Mouse (Mus musculus): ENCODE data around the gene Ttbk1. TPM values are rescaled to one million over a fixed set of nuclear protein-coding genes. Genes with fewer than 3 reads are reported as not detected.

The Ttbk1 gene
- total and polyA plus RNA-seq, 3 experiments = 0.08 TPM; not detected in 2

DNA sequence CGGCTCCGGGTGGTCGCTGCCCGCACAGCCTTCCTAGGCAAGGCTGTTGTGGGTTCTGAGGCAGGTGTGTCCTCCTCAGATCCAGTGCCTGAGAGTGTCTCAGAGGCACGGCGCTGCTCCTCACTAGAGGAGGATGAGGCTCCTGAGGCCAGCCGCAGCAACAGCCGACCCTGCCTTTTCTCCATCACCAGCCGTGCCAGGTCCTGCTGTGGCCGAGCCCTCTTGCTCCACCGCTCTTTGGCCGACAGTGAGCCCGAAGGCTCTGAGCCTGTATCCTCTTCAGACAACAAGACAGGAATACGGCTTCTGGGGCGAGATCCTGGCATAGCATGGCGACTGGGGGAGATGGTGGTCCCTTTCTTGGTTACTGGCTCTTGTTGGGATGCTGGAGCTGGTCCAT, 41.2 kb downstream of the Ttbk1 start:
- H3K4me3 ChIP-seq (ENCODE audit: control insufficient read depth in 1 of 2, insufficient read depth in 1 of 2, low read depth in 2 of 2, low read length in 2 of 2) = no peak overlapping the region
- no peaks in the 10 kb centered on the region for H3K79me2 ChIP-seq (ENCODE audit: control insufficient read depth, insufficient read depth, low read length, poor library complexity)
- DNase-seq (ENCODE audit: low read depth, low spot score) = no peak
- no peaks in the 10 kb centered on the region for H3K4me1 ChIP-seq (ENCODE audit: control insufficient read depth in 1 of 2, insufficient read depth in 2 of 2, low read length in 2 of 2)
- H3K27ac ChIP-seq (ENCODE audit: control insufficient read depth, low read depth, low read length) = no peak overlapping the region
- H3K9ac ChIP-seq (ENCODE audit: control insufficient read depth, low read depth, low read length, poor library complexity, severe bottlenecking) = no peak overlapping the region
- H3K9me3 ChIP-seq (replicated peaks; ENCODE audit: insufficient read depth, low read length) = no peaks in the 10 kb centered on the region
- no peaks in the 10 kb centered on the region for H3K36me3 ChIP-seq (ENCODE audit: control insufficient read depth in 1 of 2, insufficient read depth in 2 of 2, low read length in 2 of 2)
- no peak for TF ChIP-seq SMC3 (IDR thresholded peaks at IDR 0.05; ENCODE audit: low read depth, low read length)
- no peak for TF ChIP-seq ZC3H11A (IDR thresholded peaks at IDR 0.05; ENCODE audit: low read depth, low read length)
- no peak for TF ChIP-seq ELF1 (IDR thresholded peaks at IDR 0.05; ENCODE audit: low read depth, low read length)
- no peak for TF ChIP-seq GATA1 (IDR thresholded peaks at IDR 0.05; ENCODE audit: low read depth, low read length)
- TF ChIP-seq RCOR1 (IDR thresholded peaks at IDR 0.05; ENCODE audit: low read depth, low read length) = no peak
- H3K27me3 ChIP-seq (ENCODE audit: control insufficient read depth in 1 of 2, insufficient read depth in 2 of 2, low read length in 2 of 2) = peaks cover 0 to 3% of the 10 kb centered on the region in 2 experiments; a peak in 1 of 4 replicates

GRCm38 (mm10) chr17:46444839-46445579, 42.5 kb downstream of the Ttbk1 start:
- TF ChIP-seq MYC (IDR thresholded peaks at IDR 0.05; ENCODE audit: low read depth, low read length) = no peak
- no peak for TF ChIP-seq TBP (IDR thresholded peaks at IDR 0.05; ENCODE audit: low read depth, low read length)
- no peaks in the 10 kb centered on the region for H3K4me1 ChIP-seq (ENCODE audit: control insufficient read depth in 1 of 2, insufficient read depth in 2 of 2, low read length in 2 of 2)
- no peak for DNase-seq (ENCODE audit: low read depth, low spot score)
- H3K36me3 ChIP-seq (ENCODE audit: control insufficient read depth in 1 of 2, insufficient read depth in 2 of 2, low read length in 2 of 2) = no peaks in the 10 kb centered on the region
- H3K27ac ChIP-seq (ENCODE audit: control insufficient read depth, low read depth, low read length) = no peak overlapping the region
- H3K4me3 ChIP-seq (ENCODE audit: control insufficient read depth in 1 of 2, insufficient read depth in 1 of 2, low read depth in 2 of 2, low read length in 2 of 2) = no peak overlapping the region
- peaks cover 0 to 3% of the 10 kb centered on the region in 2 experiments; a peak in 1 of 4 replicates for H3K27me3 ChIP-seq (ENCODE audit: control insufficient read depth in 1 of 2, insufficient read depth in 2 of 2, low read length in 2 of 2)
- no peaks in the 10 kb centered on the region for H3K9me3 ChIP-seq (replicated peaks; ENCODE audit: insufficient read depth, low read length)
- H3K9ac ChIP-seq (ENCODE audit: control insufficient read depth, low read depth, low read length, poor library complexity, severe bottlenecking) = no peak overlapping the region
- no peaks in the 10 kb centered on the region for H3K79me2 ChIP-seq (ENCODE audit: control insufficient read depth, insufficient read depth, low read length, poor library complexity)

DNA sequence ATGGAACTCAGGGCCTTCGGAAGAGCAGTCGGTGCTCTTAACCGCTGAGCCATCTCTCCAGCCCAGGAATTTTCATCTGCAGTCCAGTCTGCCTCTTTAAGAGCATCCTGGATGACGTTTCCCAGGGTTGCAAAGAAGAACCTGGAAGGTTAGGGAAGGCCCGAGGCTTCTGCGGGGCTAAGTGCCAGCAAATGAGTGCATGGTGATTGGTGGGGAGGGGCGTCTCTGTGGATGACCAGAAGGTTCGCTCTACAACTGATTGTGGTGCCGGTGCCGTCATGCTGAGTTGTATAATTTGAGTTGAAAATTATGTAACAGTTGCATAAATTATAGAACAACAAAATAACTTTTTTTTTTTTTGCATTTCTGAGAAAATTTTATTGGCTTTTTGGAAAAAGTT, 48.3 kb downstream of the Ttbk1 start:
- Histone ChIP-seq H3K9me3 (replicated peaks; ENCODE audit: insufficient read depth, low read length) (no peaks in the 10 kb centered on the region), H3K79me2 (ENCODE audit: control insufficient read depth, insufficient read depth, low read length, poor library complexity) (no peaks in the 10 kb centered on the region), H3K27me3 (ENCODE audit: control insufficient read depth in 1 of 2, insufficient read depth in 2 of 2, low read length in 2 of 2) (peaks cover 0 to 2% of the 10 kb centered on the region in 2 experiments; a peak in 1 of 4 replicates), H3K4me3 (ENCODE audit: control insufficient read depth in 1 of 2, insufficient read depth in 1 of 2, low read depth in 2 of 2, low read length in 2 of 2) (no peak overlapping the region), H3K36me3 (ENCODE audit: control insufficient read depth in 1 of 2, insufficient read depth in 2 of 2, low read length in 2 of 2) (no peaks in the 10 kb centered on the region), H3K4me1 (ENCODE audit: control insufficient read depth in 1 of 2, insufficient read depth in 2 of 2, low read length in 2 of 2) (no peaks in the 10 kb centered on the region), H3K9ac (ENCODE audit: control insufficient read depth, low read depth, low read length, poor library complexity, severe bottlenecking) (no peak overlapping the region), H3K27ac (ENCODE audit: control insufficient read depth, low read depth, low read length) (no peak overlapping the region)
- TF ChIP-seq POLR2A (IDR thresholded peaks at IDR 0.05; ENCODE audit: control insufficient read depth in 1 of 2, insufficient read depth in 1 of 2, low read depth in 1 of 2, low read length in 2 of 2, poor library complexity in 1 of 2) (no peak), ETS1 (IDR thresholded peaks at IDR 0.05; ENCODE audit: low read depth, low read length) (no peak), USF1 (IDR thresholded peaks at IDR 0.05; ENCODE audit: low read depth, low read length) (no peak), MAFK (IDR thresholded peaks at IDR 0.05; ENCODE audit: borderline replicate concordance, low read depth, low read length) (no peak), E2F4 (IDR thresholded peaks at IDR 0.05; ENCODE audit: borderline replicate concordance, low read depth, low read length) (no peak), UBTF (IDR thresholded peaks at IDR 0.05; ENCODE audit: borderline replicate concordance, insufficient read depth, low read depth, low read length) (no peak), ZNF384 (IDR thresholded peaks at IDR 0.05; ENCODE audit: low read depth, low read length) (no peak), KAT2A (conservative IDR thresholded peaks at IDR 0.05; ENCODE audit: low read depth, low read length) (no peak), MEF2A (IDR thresholded peaks at IDR 0.05; ENCODE audit: extremely low read depth, insufficient replicate concordance, low read depth, low read length, poor library complexity, severe bottlenecking) (no peak), JUND (IDR thresholded peaks at IDR 0.05; ENCODE audit: low read depth, low read length) (no peak), MAX (IDR thresholded peaks at IDR 0.05; ENCODE audit: low read length) (no peak), MXI1 (IDR thresholded peaks at IDR 0.05; ENCODE audit: low read depth, low read length) (no peak), SIN3A (IDR thresholded peaks at IDR 0.05; ENCODE audit: low read length) (no peak), RCOR1 (IDR thresholded peaks at IDR 0.05; ENCODE audit: low read depth, low read length) (no peak), ZKSCAN1 (IDR thresholded peaks at IDR 0.05; ENCODE audit: low read depth, low read length) (no peak)
- no peak for DNase-seq (ENCODE audit: low read depth, low spot score)

Data from MEL (cell line).